Mouse (Mus musculus) E14TG2a.4 (cell line): ENCODE data around the gene Lsm10.

Source experiments
- H3K27me3 ChIP-seq: 2 replicates; pipeline ENCODE4 v1.6.1; 2014; ENCODE audit warnings: low read length, control low read depth; ENCODE audit not compliant: insufficient read depth
- H3K36me3 ChIP-seq: 2 replicates; pipeline ENCODE4 v1.6.1; 2014; ENCODE audit warnings: low read length, control low read depth; ENCODE audit not compliant: insufficient read depth
- H3K4me1 ChIP-seq: replicated peaks from 2 replicates; pipeline ENCODE4 v1.6.1; 2014; ENCODE audit warnings: low read depth, low read length, control low read depth
- H3K4me3 ChIP-seq: replicated peaks from 2 replicates; pipeline ENCODE4 v1.5.1; 2014; ENCODE audit warnings: mild to moderate bottlenecking, low read length
- H3K9me3 ChIP-seq: 2 replicates; pipeline ENCODE4 v1.6.1; 2014; ENCODE audit warnings: low read length, control low read depth
- CTCF ChIP-seq: conservative IDR thresholded peaks from 2 replicates; pipeline ENCODE4 v1.5.1; 2014; ENCODE audit warnings: low read length
- NANOG ChIP-seq: IDR thresholded peaks from 2 replicates; pipeline ENCODE4 v1.6.1; 2014; ENCODE audit warnings: borderline replicate concordance, low read length, mixed read lengths
- POU5F1 ChIP-seq: IDR thresholded peaks from 2 replicates; pipeline ENCODE4 v1.6.1; 2014; ENCODE audit warnings: low read length, borderline replicate concordance

Gene Lsm10

GRCm38 (mm10) chr4:126141021-126141420, 44.6 kb downstream of the Lsm10 start:
- Histone ChIP-seq H3K9me3 (no peaks in the 10 kb centered on the region), H3K27me3 (no peaks in the 10 kb centered on the region), H3K36me3 (peaks cover 51% of the 10 kb centered on the region), H3K4me3 (no peak overlapping the region), H3K4me1 (peaks cover 36% of the 10 kb centered on the region)
- TF ChIP-seq POU5F1 (no peak), NANOG (no peak), CTCF (no peak)

GRCm38 (mm10) chr4:126145396-126145795, 49.0 kb downstream of the Lsm10 start:
- no peak for TF ChIP-seq NANOG
- no peak for TF ChIP-seq CTCF
- TF ChIP-seq POU5F1: no peak
- Histone ChIP-seq H3K9me3 (no peaks in the 10 kb centered on the region), H3K36me3 (peaks cover 17% of the 10 kb centered on the region), H3K4me3 (no peak overlapping the region), H3K27me3 (peaks cover 8% of the 10 kb centered on the region), H3K4me1 (peaks cover 52% of the 10 kb centered on the region)

GRCm38 (mm10) chr4:126146974-126147532, 50.6 kb downstream of the Lsm10 start:
- Histone ChIP-seq H3K9me3 (no peaks in the 10 kb centered on the region), H3K27me3 (peaks cover 8% of the 10 kb centered on the region), H3K36me3 (peaks cover 22% of the 10 kb centered on the region), H3K4me1 (peaks cover 69% of the 10 kb centered on the region), H3K4me3 (peak overlapping the region; percentile 88)
- no peak for TF ChIP-seq CTCF
- no peak for TF ChIP-seq NANOG
- no peak for TF ChIP-seq POU5F1

GRCm38 (mm10) chr4:126147533-126148160, 51.2 kb downstream of the Lsm10 start, which contains the start of gene Eva1b:
Eva1b (plus strand) TSS chr4:126147744.
- H3K36me3 ChIP-seq: peaks cover 25% of the 10 kb centered on the region

More at GRCm38 (mm10) chr4:126147533-126148160, 51.2 kb downstream of the Lsm10 start, which contains the start of gene Eva1b:
- Histone ChIP-seq H3K9me3 (no peaks in the 10 kb centered on the region), H3K4me1 (peaks cover 69% of the 10 kb centered on the region), H3K27me3 (peaks cover 8% of the 10 kb centered on the region), H3K4me3 (peak within 1 kb of the TSS; percentile 88)
- no peak for TF ChIP-seq POU5F1
- no peak for TF ChIP-seq NANOG
- no peak for TF ChIP-seq CTCF
